ENCODE assay signal across 16 mouse cellular contexts in genomic region chr2:153481861-153482120, GRCm38 (mm10). TPM values are rescaled to one million over a fixed set of nuclear protein-coding genes. Genes with fewer than 3 reads are reported as not detected.
A peak's percentile ranks its signal among the peaks of the same experiment; 100 is the strongest.
DNase-seq lines count a peak whose midpoint lies in the region; ATAC-seq lines count a peak whose summit lies in the region.
"Had no signal": no experiment of that assay in that cellular context is flagged by ENCODE, and none has a peak within 500 bp of the region (broad histone marks: within the 10 kb centered on the region; RNA-seq: fewer than 3 reads in every experiment).

No protein-coding gene starts in this region.

- no peak for ATAC-seq in hindbrain, embryonic 11.5 days (ENCODE audit: low FRiP score)
- ATAC-seq in neural tube, embryonic 13.5 days (ENCODE audit: low read depth): no peak

- no peak overlapping the region for H3K9ac ChIP-seq in hindbrain, embryonic 11.5 days (ENCODE audit: low read depth, low read length)
- peak overlapping the region; percentile 62; the same call in 1 of the 2 replicates for H3K9ac ChIP-seq in neural tube, embryonic 13.5 days
- H3K9ac ChIP-seq: neural tube, embryonic 12.5 days had no signal

- peaks cover 53% of the 10 kb centered on the region for H3K27me3 ChIP-seq in hindbrain, embryonic 10.5 days (ENCODE audit: insufficient read depth, poor library complexity, severe bottlenecking)
- H3K27me3 ChIP-seq in hindbrain, embryonic 11.5 days (ENCODE audit: control insufficient read depth, insufficient read depth, low read length): no peaks in the 10 kb centered on the region
- H3K27me3 ChIP-seq in neural tube, embryonic 13.5 days: no peaks in the 10 kb centered on the region

- DNase-seq in hindbrain, embryonic 10.5 days (ENCODE audit: low spot score): no peak
- no peak for DNase-seq in hindbrain, embryonic 11.5 days (ENCODE audit: low spot score)
- peak; percentile 72 to 73 for DNase-seq in kidney, postnatal 25 days
- no peak for DNase-seq in kidney, adult 18-20 months
- no peak for DNase-seq in neural tube, embryonic 10.5 days (ENCODE audit: extremely low spot score, low spot score)
- no peak for DNase-seq in urinary bladder, adult 18-20 months (ENCODE audit: low spot score in 2 of 2)
- DNase-seq: adrenal gland, postnatal 36 days; spleen, adult 18-20 months; thymus, adult 18-20 months had no signal

- H3K4me3 ChIP-seq in hindbrain, embryonic 10.5 days: no peak overlapping the region
- no peak overlapping the region for H3K4me3 ChIP-seq in hindbrain, embryonic 11.5 days (ENCODE audit: low read depth, low read length)
- no peak overlapping the region for H3K4me3 ChIP-seq in neural tube, embryonic 13.5 days
- H3K4me3 ChIP-seq: embryonic facial prominence, embryonic 10.5 days; midbrain, embryonic 10.5 days; neural tube, embryonic 12.5 days had no signal

- H3K4me1 ChIP-seq in hindbrain, embryonic 10.5 days (replicated peaks): peaks cover 57% of the 10 kb centered on the region
- H3K4me1 ChIP-seq in hindbrain, embryonic 11.5 days (replicated peaks; ENCODE audit: control insufficient read depth, insufficient read depth, low read length): peaks cover 9% of the 10 kb centered on the region
- peaks cover 50% of the 10 kb centered on the region for H3K4me1 ChIP-seq in neural tube, embryonic 13.5 days (replicated peaks)

- H3K9me3 ChIP-seq in hindbrain, embryonic 10.5 days: no peaks in the 10 kb centered on the region
- no peaks in the 10 kb centered on the region for H3K9me3 ChIP-seq in hindbrain, embryonic 11.5 days (ENCODE audit: control insufficient read depth, low read length)
- no peaks in the 10 kb centered on the region for H3K9me3 ChIP-seq in neural tube, embryonic 13.5 days
- H3K9me3 ChIP-seq: embryonic facial prominence, embryonic 10.5 days; midbrain, embryonic 10.5 days; neural tube, embryonic 12.5 days had no signal

- 0 out of 2 replicates have a peak overlapping the region, but pooled peaks have one; percentile 82 for H3K27ac ChIP-seq in hindbrain, embryonic 10.5 days
- H3K27ac ChIP-seq in hindbrain, embryonic 11.5 days (ENCODE audit: low read depth, low read length): no peak overlapping the region
- H3K27ac ChIP-seq in neural tube, embryonic 13.5 days (replicated peaks): 0 out of 2 replicates have a peak overlapping the region, but pooled peaks have one; percentile 92
- H3K27ac ChIP-seq: embryonic facial prominence, embryonic 10.5 days; neural tube, embryonic 12.5 days had no signal

- H3K36me3 ChIP-seq in hindbrain, embryonic 10.5 days: no peaks in the 10 kb centered on the region
- H3K36me3 ChIP-seq in hindbrain, embryonic 11.5 days (ENCODE audit: control insufficient read depth, insufficient read depth, low read length): no peaks in the 10 kb centered on the region
- H3K36me3 ChIP-seq in neural tube, embryonic 13.5 days: peaks cover 7% of the 10 kb centered on the region; the same call in 1 of the 2 replicates
- H3K36me3 ChIP-seq: embryonic facial prominence, embryonic 10.5 days; midbrain, embryonic 10.5 days; neural tube, embryonic 12.5 days had no signal

- H3K4me2 ChIP-seq in hindbrain, embryonic 11.5 days (replicated peaks; ENCODE audit: low read depth, low read length): no peak overlapping the region
- no peak overlapping the region for H3K4me2 ChIP-seq in neural tube, embryonic 13.5 days
- H3K4me2 ChIP-seq: neural tube, embryonic 12.5 days had no signal

- WGBS in hindbrain, embryonic 10.5 days: 84% methylated on average over 2 of the region's 2 CpGs
- WGBS in hindbrain, embryonic 11.5 days: 87% methylated on average over 2 of the region's 2 CpGs
- WGBS in neural tube, embryonic 13.5 days: 78% methylated on average over 2 of the region's 2 CpGs

RNA-seq across cellular contexts. Expression of gene 4930404H24Rik, which starts 10.8 kb away (rescaled TPM):
- polyA plus RNA-seq in hindbrain, embryonic 10.5 days (2016; fragmentation: Nextera tagmentation; extraction: Ambion mirVana): not detected in 2 replicates
- polyA plus RNA-seq in hindbrain, embryonic 11.5 days (2014; fragmentation: Nextera tagmentation; extraction: Ambion mirVana): not detected in 2 replicates
- not detected in 2 replicates for polyA plus RNA-seq in neural tube, embryonic 13.5 days (2015; fragmentation: Nextera tagmentation; extraction: Ambion mirVana)
- polyA plus RNA-seq: embryonic facial prominence, embryonic 10.5 days; heart, embryonic 14.5 days; liver, adult 2 months; midbrain, embryonic 10.5 days; neural tube, embryonic 12.5 days; stomach, embryonic 14.5 days had no signal

RNA-seq across cellular contexts. Expression of gene Nol4l, which starts 48.0 kb away (rescaled TPM):
- polyA plus RNA-seq in hindbrain, embryonic 10.5 days (2016; fragmentation: Nextera tagmentation; extraction: Ambion mirVana): 19.1 and 23.3 TPM in 2 replicates
- polyA plus RNA-seq in hindbrain, embryonic 11.5 days (2014; fragmentation: Nextera tagmentation; extraction: Ambion mirVana): 26.0 and 26.7 TPM in 2 replicates
- 40.8 and 43.3 TPM in 2 replicates for polyA plus RNA-seq in neural tube, embryonic 13.5 days (2015; fragmentation: Nextera tagmentation; extraction: Ambion mirVana)

Comparison
In these comparisons a context has a peak if more than half of its experiments do, and no peak if none do; other contexts are left out.
1. DNase-seq: peak in kidney, postnatal 25 days (2 of 2); none in hindbrain, embryonic 10.5 days (single experiment), hindbrain, embryonic 11.5 days (single experiment), kidney, adult 18-20 months (single experiment), neural tube, embryonic 10.5 days (single experiment) and urinary bladder, adult 18-20 months (0 of 2).